Mouse (Mus musculus) hindbrain, embryonic 11.5 days (tissue): Measurements from ENCODE around the gene Enho. TPM values are rescaled to one million over a fixed set of nuclear protein-coding genes. Genes with fewer than 3 reads are reported as not detected.
A peak's percentile ranks its signal among the peaks of the same experiment; 100 is the strongest.

ENCODE experiments used
- ATAC-seq: fragments of 200-750 bp; cut with Nextera tagmentation; 2 replicates; pipeline ENCODE4 v1.8.0; 2017; ENCODE audit warnings: mild to moderate bottlenecking, moderate TSS enrichment, moderate library complexity; ENCODE audit not compliant: low FRiP score
- DNase-seq: peaks from one replicate; pipeline ENCODE4 v3.0.0-alpha.2; 2015; ENCODE audit warnings: low spot score
- H3K27ac ChIP-seq: fragments of 300-500 bp; sonication (generic); 2 replicates; pipeline ENCODE4 v1.5.1; 2014; ENCODE audit warnings: mild to moderate bottlenecking, low read depth, low read length
- H3K27me3 ChIP-seq: fragments of 300-500 bp; sonication (generic); 2 replicates; pipeline ENCODE4 v1.6.1; 2014; ENCODE audit warnings: mild to moderate bottlenecking, low read length, moderate library complexity, mixed read lengths; ENCODE audit not compliant: control insufficient read depth, insufficient read depth
- H3K36me3 ChIP-seq: fragments of 300-500 bp; sonication (generic); 2 replicates; pipeline ENCODE4 v1.6.1; 2014; ENCODE audit warnings: mild to moderate bottlenecking, low read length, moderate library complexity, mixed read lengths; ENCODE audit not compliant: control insufficient read depth, insufficient read depth
- H3K4me1 ChIP-seq: fragments of 300-500 bp; sonication (generic); replicated peaks from 2 replicates; pipeline ENCODE4 v1.6.1; 2014; ENCODE audit warnings: low read length, mixed read lengths; ENCODE audit not compliant: control insufficient read depth, insufficient read depth
- H3K4me2 ChIP-seq: fragments of 300-500 bp; sonication (generic); replicated peaks from 2 replicates; pipeline ENCODE4 v1.6.1; 2014; ENCODE audit warnings: mild to moderate bottlenecking, low read depth, low read length
- H3K4me3 ChIP-seq: fragments of 300-500 bp; sonication (generic); 2 replicates; pipeline ENCODE4 v1.5.1; 2014; ENCODE audit warnings: low read depth, low read length
- H3K9ac ChIP-seq: fragments of 300-500 bp; sonication (generic); 2 replicates; pipeline ENCODE4 v1.6.1; 2014; ENCODE audit warnings: low read depth, low read length
- H3K9me3 ChIP-seq: fragments of 300-500 bp; sonication (generic); 2 replicates; pipeline ENCODE4 v1.6.1; 2016; ENCODE audit warnings: low read length; ENCODE audit not compliant: control insufficient read depth
- WGBS: fragments of 180-500 bp; shearing (Covaris S2); extraction: QIAGEN DNeasy Blood & Tissue Kit; methylation state at CpG from one replicate; pipeline ENCODE4 v1.1.7; 2014; 5-methylcytosine and 5-hydroxymethylcytosine counted together
- polyA plus RNA-seq: library from polyadenylated mRNA; unstranded; fragments of >200 nt; fragmentation: Nextera tagmentation; extraction: Ambion mirVana; gene quantifications from 2 replicates; pipeline ENCODE4 v1.2.1, GENCODE M21; 2014

The Enho gene
- polyA plus RNA-seq, 1 experiment from 2014 or later = 42.7 TPM

DNA sequence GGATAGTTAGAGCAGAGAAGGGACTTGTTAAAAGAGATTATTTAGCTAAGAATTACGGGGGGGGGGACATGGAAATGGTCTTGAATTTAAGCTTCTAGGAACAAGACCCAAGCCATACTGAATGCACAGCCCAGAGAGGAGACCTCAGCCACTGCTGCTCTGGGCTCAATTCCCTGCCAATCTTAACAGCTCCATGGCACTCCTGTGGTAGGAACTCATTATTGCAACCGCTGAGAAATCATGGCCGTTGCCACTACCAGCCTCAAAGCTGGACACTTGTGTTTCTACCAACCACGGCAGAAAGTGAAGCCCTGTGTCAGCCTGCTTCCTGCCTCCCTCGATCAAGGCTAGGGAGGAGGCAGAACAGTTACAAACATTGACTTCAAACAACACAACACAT is 5.4 kb upstream of the Enho start:
- peaks cover 4% of the 10 kb centered on the region; the same call in 1 of the 2 replicates for H3K4me1 ChIP-seq
- no peak overlapping the region for H3K4me2 ChIP-seq
- no peak overlapping the region for H3K9ac ChIP-seq
- no peaks in the 10 kb centered on the region for H3K9me3 ChIP-seq
- 41% methylated on average over 5 of the region's 5 CpGs for WGBS
- no peaks in the 10 kb centered on the region for H3K27me3 ChIP-seq
- H3K36me3 ChIP-seq = no peaks in the 10 kb centered on the region
- no peak overlapping the region for H3K4me3 ChIP-seq
- ATAC-seq = no peak
- DNase-seq = no peak
- no peak overlapping the region for H3K27ac ChIP-seq

DNA sequence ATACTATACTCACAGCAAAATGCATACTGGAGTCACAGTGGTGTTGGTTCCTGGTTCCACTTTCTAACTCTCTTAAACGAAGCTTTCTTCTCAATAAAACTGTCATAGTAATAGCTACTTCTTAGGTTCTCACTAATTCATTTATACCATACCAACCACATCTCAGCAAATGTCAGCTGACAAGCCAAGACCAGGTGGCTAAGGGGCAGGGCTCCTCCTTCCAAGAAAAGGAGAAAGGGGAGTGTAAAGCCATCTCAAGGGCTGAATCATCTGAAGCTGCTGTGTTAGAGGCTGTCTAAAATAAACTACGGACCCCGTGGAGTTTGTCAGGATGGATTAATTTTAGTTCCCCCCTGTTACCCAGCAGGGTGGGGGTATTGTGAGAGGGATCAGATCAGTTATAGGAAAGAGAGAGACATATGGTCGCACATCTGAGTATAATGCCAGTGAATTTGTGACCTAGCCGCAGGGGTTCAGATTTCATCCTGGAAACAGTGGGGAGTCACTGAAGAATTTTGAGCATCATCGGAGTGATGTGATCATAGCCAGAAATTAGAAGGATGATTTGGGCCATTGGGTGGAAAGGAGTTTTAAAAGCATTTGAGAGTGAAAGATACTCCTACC is 1.2 kb upstream of the Enho start:
- H3K4me1 ChIP-seq = peaks cover 2% of the 10 kb centered on the region; the same call in 1 of the 2 replicates
- 69% methylated on average over 6 of the region's 6 CpGs for WGBS
- no peak overlapping the region for H3K27ac ChIP-seq
- H3K4me2 ChIP-seq = no peak overlapping the region
- ATAC-seq = no peak
- H3K9ac ChIP-seq = no peak overlapping the region
- DNase-seq = no peak
- no peaks in the 10 kb centered on the region for H3K9me3 ChIP-seq
- H3K27me3 ChIP-seq = no peaks in the 10 kb centered on the region
- H3K4me3 ChIP-seq = no peak overlapping the region
- no peaks in the 10 kb centered on the region for H3K36me3 ChIP-seq

- Histone ChIP-seq H3K9ac (peak overlapping the region; percentile 92), H3K4me2 (peak overlapping the region; percentile 74), H3K4me3 (peak overlapping the region; percentile 62), H3K36me3 (no peaks in the 10 kb centered on the region), H3K9me3 (no peaks in the 10 kb centered on the region), H3K27ac (peak overlapping the region; percentile 86), H3K27me3 (no peaks in the 10 kb centered on the region), H3K4me1 (peaks cover 2% of the 10 kb centered on the region)
- WGBS = 13% methylated on average over 10 of the region's 10 CpGs
- DNase-seq (no peak), ATAC-seq (no peak)
Observed at GRCm38 (mm10) chr4:41639214-41639841, 796 bp downstream of the Enho start.

- no peaks in the 10 kb centered on the region for H3K27me3 ChIP-seq
- no peak overlapping the region for H3K27ac ChIP-seq
- ATAC-seq = no peak
Observed at GRCm38 (mm10) chr4:41638828-41639213, 1.3 kb downstream of the Enho start.

DNA sequence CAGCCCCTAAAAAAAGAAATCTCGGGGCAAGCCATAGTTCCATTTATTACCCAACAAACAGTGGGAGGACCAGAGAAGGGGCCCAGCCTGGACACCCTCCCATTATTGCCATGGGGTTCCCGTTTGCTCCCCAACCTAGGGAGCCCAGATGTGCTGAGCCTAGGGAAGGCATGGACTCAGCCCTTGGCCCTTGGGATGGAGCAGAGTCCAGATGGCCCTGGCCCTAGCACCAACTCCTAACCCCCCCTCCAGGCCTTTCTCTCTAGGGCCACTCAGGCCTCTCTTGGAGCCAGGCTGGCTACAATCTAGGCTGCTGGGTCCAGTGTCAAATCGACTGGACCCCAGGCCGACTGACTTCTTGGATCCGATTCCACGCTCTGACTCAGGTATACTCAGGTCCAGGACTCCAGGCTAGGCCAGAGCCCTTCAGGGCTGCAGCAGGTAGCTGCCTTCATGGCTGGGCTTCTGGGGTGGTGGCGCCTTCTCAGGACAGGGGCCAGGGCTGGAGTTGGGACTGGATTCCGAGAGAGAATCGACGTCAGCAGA is 1.9 kb downstream of the Enho start:
- DNase-seq (no peak), ATAC-seq (no peak)
- H3K4me2 ChIP-seq = peak overlapping the region; percentile 74; the same call in 1 of the 2 replicates
- H3K4me3 ChIP-seq = no peak overlapping the region
- no peaks in the 10 kb centered on the region for H3K9me3 ChIP-seq
- peak overlapping the region; percentile 3; the same call in 1 of the 2 replicates for H3K9ac ChIP-seq
- no peaks in the 10 kb centered on the region for H3K27me3 ChIP-seq
- H3K4me1 ChIP-seq = peaks cover 2% of the 10 kb centered on the region
- WGBS = 90% methylated on average over 10 of the region's 10 CpGs
- H3K36me3 ChIP-seq = no peaks in the 10 kb centered on the region
- no peak overlapping the region for H3K27ac ChIP-seq

More at GRCm38 (mm10) chr4:41638828-41639213, 1.3 kb downstream of the Enho start:
- Histone ChIP-seq H3K9ac (peak overlapping the region; percentile 92), H3K9me3 (no peaks in the 10 kb centered on the region), H3K36me3 (no peaks in the 10 kb centered on the region), H3K4me1 (peaks cover 2% of the 10 kb centered on the region), H3K4me3 (peak overlapping the region; percentile 62), H3K4me2 (peak overlapping the region; percentile 74)
- DNase-seq = no peak
- 83% methylated on average over 6 of the region's 6 CpGs for WGBS

GRCm38 (mm10) chr4:41636882-41637635 is 3.1 kb downstream of the Enho start:
- WGBS = 86% methylated on average over 10 of the region's 10 CpGs
- Histone ChIP-seq H3K36me3 (no peaks in the 10 kb centered on the region), H3K4me1 (peaks cover 7% of the 10 kb centered on the region), H3K27me3 (no peaks in the 10 kb centered on the region), H3K9ac (no peak overlapping the region), H3K9me3 (no peaks in the 10 kb centered on the region), H3K4me3 (no peak overlapping the region), H3K4me2 (no peak overlapping the region), H3K27ac (peak overlapping the region; percentile 43; the same call in 1 of the 2 replicates)
- DNase-seq (no peak), ATAC-seq (no peak)

DNA sequence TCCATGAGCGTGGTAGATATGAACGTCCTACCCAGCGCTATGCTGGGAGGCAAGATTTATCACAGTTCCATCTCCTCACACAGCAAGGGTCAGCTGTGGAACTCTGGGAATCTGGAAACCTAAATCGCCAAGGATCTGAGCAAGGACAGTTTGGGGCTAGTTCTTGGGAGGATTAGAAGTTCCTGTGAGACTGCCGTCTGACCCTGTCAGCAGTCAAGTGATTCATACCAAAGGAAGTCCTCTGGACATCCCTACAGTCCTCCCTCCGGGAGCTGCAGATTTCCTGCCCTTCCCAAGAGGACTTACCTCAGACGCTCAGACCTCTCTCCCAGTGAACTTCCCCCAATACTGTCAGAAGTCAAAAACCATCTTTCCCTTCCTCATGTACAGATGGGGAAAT is 3.8 kb downstream of the Enho start:
- H3K27ac ChIP-seq = peak overlapping the region; percentile 43; the same call in 1 of the 2 replicates
- WGBS = 63% methylated on average over 7 of the region's 7 CpGs
- H3K4me3 ChIP-seq = no peak overlapping the region
- no peaks in the 10 kb centered on the region for H3K9me3 ChIP-seq
- ATAC-seq = no peak
- H3K9ac ChIP-seq = no peak overlapping the region
- no peaks in the 10 kb centered on the region for H3K27me3 ChIP-seq
- no peak for DNase-seq
- peaks cover 14% of the 10 kb centered on the region for H3K4me1 ChIP-seq
- no peaks in the 10 kb centered on the region for H3K36me3 ChIP-seq
- no peak overlapping the region for H3K4me2 ChIP-seq

- Histone ChIP-seq H3K9ac (no peak overlapping the region), H3K4me1 (peaks cover 17% of the 10 kb centered on the region), H3K9me3 (no peaks in the 10 kb centered on the region), H3K27ac (peak overlapping the region; percentile 17; the same call in 1 of the 2 replicates), H3K4me3 (no peak overlapping the region), H3K36me3 (no peaks in the 10 kb centered on the region), H3K27me3 (no peaks in the 10 kb centered on the region), H3K4me2 (no peak overlapping the region)
- no peak for ATAC-seq
- DNase-seq = no peak
- WGBS = 63% methylated on average over 2 of the region's 2 CpGs
Observed at GRCm38 (mm10) chr4:41635906-41636305, 4.2 kb downstream of the Enho start.
